Mouse (Mus musculus): ENCODE measurements around the gene Cd6.

- TF ChIP-seq MEF2A (IDR thresholded peaks at IDR 0.05; ENCODE audit: borderline replicate concordance, low read depth, low read length), result no peak; the same call in 1 of the 2 replicates
- no peak for TF ChIP-seq POLR2AphosphoS2 (IDR thresholded peaks at IDR 0.05; ENCODE audit: low read depth, low read length)
- no peak for TF ChIP-seq EP300 (IDR thresholded peaks at IDR 0.05; ENCODE audit: low read length)
- peak; percentile 31; the same call in 1 of the 2 replicates for TF ChIP-seq POLR2A (IDR thresholded peaks at IDR 0.05; ENCODE audit: low read depth, low read length)
- no peak for TF ChIP-seq CTCF (conservative IDR thresholded peaks at IDR 0.05 in 1 of 2, IDR thresholded peaks at IDR 0.05 in 1 of 2; ENCODE audit: low read depth in 2 of 2, low read length in 2 of 2)
These were observed 87.3 kb downstream of the Cd6 start for GRCm38 (mm10) chr19:10742565-10742964.

Data from CH12.LX (cell line).